Mouse (Mus musculus): Measurements from ENCODE around the gene Fabp1. TPM values are rescaled to one million over a fixed set of nuclear protein-coding genes. Genes with fewer than 3 reads are reported as not detected.

Fabp1 gene
- polyA plus RNA-seq, 1 experiment: not detected

DNA sequence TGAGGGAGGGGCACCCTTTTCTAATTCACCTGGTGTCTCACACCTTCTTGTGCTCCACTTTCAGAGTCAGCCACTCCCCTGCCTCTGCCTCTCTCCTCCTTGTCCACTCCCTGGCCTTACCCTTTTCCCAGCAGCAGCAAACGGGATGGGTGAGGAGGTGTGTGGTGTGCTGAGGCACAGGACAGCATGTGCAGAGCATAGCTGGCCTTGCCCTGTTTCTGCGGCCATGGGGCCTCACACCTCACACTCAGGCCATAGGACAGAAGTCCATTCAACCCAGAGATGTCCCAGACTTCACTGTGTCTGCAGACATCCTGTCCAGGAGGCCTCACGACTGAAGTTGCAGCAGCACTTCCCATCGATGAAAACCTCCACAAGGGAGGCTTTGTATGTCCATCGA is 4.0 kb downstream of the Fabp1 start:
- no peak for TF ChIP-seq GATA1 (IDR thresholded peaks at IDR 0.05; ENCODE audit: borderline replicate concordance, low read length)
- TF ChIP-seq FLI1 (IDR thresholded peaks at IDR 0.05; ENCODE audit: low read length): no peak
- Histone ChIP-seq H3K27me3 (replicated peaks) (peaks cover 13% of the 10 kb centered on the region), H3K4me3 (replicated peaks) (peak overlapping the region; percentile 34), H3K36me3 (replicated peaks; ENCODE audit: low read length) (no peaks in the 10 kb centered on the region), H3K4me1 (no peaks in the 10 kb centered on the region), H3K9me3 (0 out of 2 replicates have a peak, but pooled peaks cover 2% of the 10 kb centered on the region)

DNA sequence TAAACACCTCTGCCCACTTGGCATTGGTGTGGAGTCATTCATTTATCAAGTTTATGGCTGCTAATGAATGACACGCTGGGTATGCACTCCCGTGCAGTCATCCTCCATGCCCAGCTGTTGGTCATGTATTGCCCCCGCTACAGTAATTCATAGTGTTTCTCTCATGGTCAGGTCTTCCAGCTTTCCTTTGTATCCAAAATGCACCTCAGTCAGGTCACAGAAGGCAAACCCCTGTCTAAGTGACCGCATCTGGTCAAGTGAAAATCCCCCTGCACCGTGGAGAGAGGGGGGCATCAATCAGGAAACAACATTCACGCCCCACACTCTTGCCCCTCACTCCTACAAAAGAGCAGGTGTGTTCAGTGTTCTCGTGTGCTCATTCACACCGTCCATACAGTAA is 4.5 kb downstream of the Fabp1 start:
- no peak for TF ChIP-seq GATA1 (IDR thresholded peaks at IDR 0.05; ENCODE audit: borderline replicate concordance, low read length)
- no peak for TF ChIP-seq FLI1 (IDR thresholded peaks at IDR 0.05; ENCODE audit: low read length)
- H3K4me1 ChIP-seq: no peaks in the 10 kb centered on the region
- H3K9me3 ChIP-seq: 0 out of 2 replicates have a peak, but pooled peaks cover 2% of the 10 kb centered on the region
- no peaks in the 10 kb centered on the region for H3K36me3 ChIP-seq (replicated peaks; ENCODE audit: low read length)
- no peak overlapping the region for H3K4me3 ChIP-seq (replicated peaks)
- peaks cover 13% of the 10 kb centered on the region for H3K27me3 ChIP-seq (replicated peaks)

DNA sequence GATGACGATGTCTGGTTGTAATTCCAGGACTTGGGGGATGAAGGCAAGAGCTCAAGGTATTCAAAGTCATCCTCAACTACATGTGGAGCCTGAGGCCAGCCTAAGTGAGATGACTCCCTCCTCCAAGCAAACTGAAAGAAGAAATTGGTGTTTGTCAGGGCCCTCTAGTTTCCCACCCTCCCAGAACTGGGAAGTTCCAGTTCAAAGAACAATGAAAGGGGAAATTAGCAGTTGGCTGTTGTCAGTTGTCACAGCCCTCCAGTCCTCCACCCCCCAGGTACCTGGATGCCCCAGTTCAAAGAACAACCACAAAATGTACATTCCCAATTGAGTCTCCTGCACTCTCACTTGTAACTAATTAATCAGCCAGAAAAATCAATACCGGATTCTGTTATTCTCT is 9.1 kb downstream of the Fabp1 start:
- H3K9me3 ChIP-seq: peaks cover 3% of the 10 kb centered on the region; the same call in 1 of the 2 replicates
- no peak for TF ChIP-seq GATA1 (IDR thresholded peaks at IDR 0.05; ENCODE audit: borderline replicate concordance, low read length)
- TF ChIP-seq FLI1 (IDR thresholded peaks at IDR 0.05; ENCODE audit: low read length): no peak
- no peaks in the 10 kb centered on the region for H3K4me1 ChIP-seq
- H3K36me3 ChIP-seq (replicated peaks; ENCODE audit: low read length): no peaks in the 10 kb centered on the region
- no peak overlapping the region for H3K4me3 ChIP-seq (replicated peaks)
- peaks cover 7% of the 10 kb centered on the region for H3K27me3 ChIP-seq (replicated peaks)

DNA sequence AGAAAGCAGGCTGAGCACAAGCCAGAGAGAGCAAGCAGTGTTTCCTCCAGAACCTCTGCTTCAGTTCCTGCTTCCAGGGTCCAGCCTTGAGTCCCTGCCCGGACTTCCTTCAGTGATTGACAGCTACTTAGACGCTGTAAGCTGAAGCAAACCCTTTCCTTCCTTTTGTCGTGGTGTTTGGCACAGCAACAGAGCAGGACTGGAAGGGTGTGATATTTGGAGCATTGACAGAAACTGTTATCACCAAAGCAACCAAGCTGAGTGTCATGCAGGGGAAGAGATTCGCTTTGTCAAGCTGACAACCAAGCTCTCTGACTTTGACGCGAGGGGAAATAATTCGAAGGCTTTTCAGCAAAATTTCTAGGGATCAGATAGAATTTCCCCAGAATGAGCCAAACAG is 12.3 kb downstream of the Fabp1 start:
- H3K4me3 ChIP-seq (replicated peaks): no peak overlapping the region
- peaks cover 4% of the 10 kb centered on the region for H3K27me3 ChIP-seq (replicated peaks)
- no peak for TF ChIP-seq GATA1 (IDR thresholded peaks at IDR 0.05; ENCODE audit: borderline replicate concordance, low read length)
- no peak for TF ChIP-seq FLI1 (IDR thresholded peaks at IDR 0.05; ENCODE audit: low read length)
- no peaks in the 10 kb centered on the region for H3K4me1 ChIP-seq
- no peaks in the 10 kb centered on the region for H3K36me3 ChIP-seq (replicated peaks; ENCODE audit: low read length)
- peaks cover 3% of the 10 kb centered on the region; the same call in 1 of the 2 replicates for H3K9me3 ChIP-seq

DNA sequence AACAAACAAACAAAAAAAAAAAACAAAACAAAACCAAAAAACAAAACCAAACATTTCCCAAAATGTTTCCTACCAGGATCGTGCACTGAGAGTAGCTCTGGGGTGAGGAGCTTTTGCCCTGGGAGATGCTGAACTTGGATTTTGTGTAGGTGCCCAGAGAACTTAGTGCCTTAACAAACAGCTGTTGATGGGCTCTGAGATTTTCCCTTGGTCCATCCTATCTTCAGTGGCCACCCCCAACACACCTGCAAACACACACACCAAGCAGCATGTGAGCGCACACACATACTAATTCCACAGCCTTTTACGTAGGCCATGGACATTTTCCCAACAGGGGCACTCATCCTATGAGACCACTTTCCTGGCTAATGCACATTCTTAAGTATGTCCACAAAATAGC is 12.8 kb downstream of the Fabp1 start:
- Histone ChIP-seq H3K36me3 (replicated peaks; ENCODE audit: low read length) (no peaks in the 10 kb centered on the region), H3K9me3 (peaks cover 3% of the 10 kb centered on the region; the same call in 1 of the 2 replicates), H3K4me3 (replicated peaks) (no peak overlapping the region), H3K27me3 (replicated peaks) (peaks cover 4% of the 10 kb centered on the region), H3K4me1 (no peaks in the 10 kb centered on the region)
- TF ChIP-seq FLI1 (IDR thresholded peaks at IDR 0.05; ENCODE audit: low read length): no peak
- TF ChIP-seq GATA1 (IDR thresholded peaks at IDR 0.05; ENCODE audit: borderline replicate concordance, low read length): no peak

DNA sequence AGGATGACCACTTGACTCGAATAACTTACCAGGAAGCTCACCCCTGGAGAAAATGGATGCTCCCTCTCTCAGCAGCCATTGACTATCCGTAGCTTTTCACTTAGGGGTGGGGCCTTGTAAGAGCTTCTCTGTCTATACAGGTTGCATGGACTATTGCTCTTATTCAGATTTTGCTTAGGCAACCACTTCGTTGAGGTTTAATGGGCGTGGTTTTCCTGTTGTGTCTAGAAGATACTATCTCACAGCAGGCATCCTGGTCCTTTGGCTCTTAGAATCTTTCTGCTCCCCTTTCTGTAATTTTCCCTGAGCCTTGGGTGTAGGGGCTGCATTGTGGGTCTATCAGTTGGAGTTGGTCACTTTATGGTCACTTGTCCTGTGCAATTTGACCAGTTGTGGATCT is 21.9 kb downstream of the Fabp1 start:
- Histone ChIP-seq H3K4me1 (no peaks in the 10 kb centered on the region), H3K4me3 (replicated peaks) (no peak overlapping the region), H3K36me3 (replicated peaks; ENCODE audit: low read length) (no peaks in the 10 kb centered on the region), H3K27me3 (replicated peaks) (peaks cover 16% of the 10 kb centered on the region), H3K9me3 (no peaks in the 10 kb centered on the region)
- no peak for TF ChIP-seq GATA1 (IDR thresholded peaks at IDR 0.05; ENCODE audit: borderline replicate concordance, low read length)

DNA sequence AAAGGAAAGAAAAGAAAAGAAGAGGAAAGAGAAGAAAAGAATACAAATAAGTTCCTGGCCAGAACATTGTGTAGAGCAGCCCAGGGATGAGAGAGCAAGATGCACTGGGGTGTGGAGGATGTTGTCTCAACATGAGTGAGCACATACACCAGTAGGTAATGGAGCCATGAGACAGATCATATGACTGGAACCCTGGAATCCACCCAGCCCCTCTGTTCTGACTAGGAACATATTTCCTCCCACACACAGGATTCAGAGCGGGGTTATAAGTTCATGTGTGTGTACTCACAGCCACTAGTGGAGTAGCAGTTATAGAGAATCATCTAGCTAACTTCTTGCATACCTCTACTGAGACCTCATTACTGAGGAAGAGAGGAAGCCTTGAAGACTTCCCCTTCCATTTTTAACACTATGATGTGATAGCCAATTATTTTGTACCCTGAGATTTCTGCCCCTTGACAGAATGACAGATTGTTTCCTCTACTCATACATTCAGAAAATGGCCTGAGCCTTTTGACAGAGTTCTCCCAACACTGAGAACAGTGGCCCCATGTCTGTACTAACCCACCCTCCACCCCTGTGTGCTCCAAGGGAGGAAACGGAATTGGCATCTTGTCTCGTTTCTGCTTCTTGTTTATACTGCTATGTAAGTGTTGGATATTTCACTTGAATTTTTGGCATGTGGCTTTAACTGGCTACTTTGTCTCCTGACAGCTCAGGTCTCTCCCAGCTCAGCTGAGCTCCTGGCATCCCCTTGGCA is 24.7 kb downstream of the Fabp1 start:
- peaks cover 22% of the 10 kb centered on the region for H3K27me3 ChIP-seq (replicated peaks)
- H3K4me1 ChIP-seq: no peaks in the 10 kb centered on the region
- no peak overlapping the region for H3K4me3 ChIP-seq (replicated peaks)
- TF ChIP-seq GATA1 (IDR thresholded peaks at IDR 0.05; ENCODE audit: borderline replicate concordance, low read length) (no peak), FLI1 (IDR thresholded peaks at IDR 0.05; ENCODE audit: low read length) (no peak)
- H3K36me3 ChIP-seq (replicated peaks; ENCODE audit: low read length): no peaks in the 10 kb centered on the region
- no peaks in the 10 kb centered on the region for H3K9me3 ChIP-seq

DNA sequence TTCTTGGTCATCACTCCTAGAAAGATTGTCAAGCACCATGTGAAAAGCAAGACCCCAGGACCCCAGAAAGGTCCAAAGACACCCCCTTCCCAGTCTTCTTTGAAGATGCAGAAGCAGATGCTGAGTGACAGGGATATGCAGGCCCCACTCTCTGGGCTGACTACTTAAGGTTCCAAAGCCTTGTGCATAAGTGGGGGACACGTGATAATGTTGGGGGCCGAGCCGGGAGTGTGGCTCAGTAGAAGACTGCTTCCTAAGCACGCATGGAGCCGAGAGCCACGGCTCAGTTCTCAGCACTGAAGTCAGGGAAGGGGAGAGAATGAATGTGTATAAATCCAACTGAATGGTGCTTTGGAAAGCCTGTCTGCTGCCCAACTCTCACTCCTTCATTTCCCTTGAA is 26.9 kb downstream of the Fabp1 start:
- Histone ChIP-seq H3K27me3 (replicated peaks) (peaks cover 16% of the 10 kb centered on the region), H3K9me3 (no peaks in the 10 kb centered on the region), H3K4me1 (no peaks in the 10 kb centered on the region), H3K4me3 (replicated peaks) (no peak overlapping the region), H3K36me3 (replicated peaks; ENCODE audit: low read length) (no peaks in the 10 kb centered on the region)
- TF ChIP-seq FLI1 (IDR thresholded peaks at IDR 0.05; ENCODE audit: low read length): no peak
- TF ChIP-seq GATA1 (IDR thresholded peaks at IDR 0.05; ENCODE audit: borderline replicate concordance, low read length): no peak

DNA sequence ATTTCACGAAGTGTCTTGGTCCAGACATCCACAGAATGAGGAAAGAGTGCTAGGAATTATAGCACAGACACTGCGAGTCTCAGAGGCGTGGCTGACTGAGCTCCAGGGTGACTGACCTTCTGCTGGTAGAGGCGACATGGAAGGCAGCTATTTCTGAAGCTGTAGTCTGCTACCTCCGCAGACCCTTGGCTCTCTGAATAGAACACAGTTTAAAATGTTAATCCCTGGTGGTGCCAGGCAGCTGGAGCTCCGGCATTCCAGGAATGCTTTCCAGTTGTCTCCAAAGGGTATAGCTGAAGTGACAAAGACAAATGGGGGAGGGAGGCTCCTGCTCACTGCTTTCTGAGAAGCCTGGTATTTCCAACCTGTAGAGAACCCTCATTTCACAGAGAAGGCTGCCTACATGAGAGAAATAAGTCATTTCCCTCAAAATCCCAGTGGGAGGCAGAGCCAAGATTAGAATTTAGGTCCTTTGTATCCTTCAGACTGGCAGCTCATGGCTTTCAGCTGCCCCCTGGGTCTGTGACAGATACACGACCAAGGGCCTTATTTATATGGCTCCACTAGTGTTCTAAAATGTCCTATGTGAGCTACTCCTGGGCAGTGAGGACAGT is 27.6 kb downstream of the Fabp1 start:
- H3K4me1 ChIP-seq: no peaks in the 10 kb centered on the region
- no peak overlapping the region for H3K4me3 ChIP-seq (replicated peaks)
- H3K9me3 ChIP-seq: no peaks in the 10 kb centered on the region
- H3K36me3 ChIP-seq (replicated peaks; ENCODE audit: low read length): no peaks in the 10 kb centered on the region
- no peak for TF ChIP-seq GATA1 (IDR thresholded peaks at IDR 0.05; ENCODE audit: borderline replicate concordance, low read length)
- no peak for TF ChIP-seq FLI1 (IDR thresholded peaks at IDR 0.05; ENCODE audit: low read length)
- H3K27me3 ChIP-seq (replicated peaks): peaks cover 16% of the 10 kb centered on the region

DNA sequence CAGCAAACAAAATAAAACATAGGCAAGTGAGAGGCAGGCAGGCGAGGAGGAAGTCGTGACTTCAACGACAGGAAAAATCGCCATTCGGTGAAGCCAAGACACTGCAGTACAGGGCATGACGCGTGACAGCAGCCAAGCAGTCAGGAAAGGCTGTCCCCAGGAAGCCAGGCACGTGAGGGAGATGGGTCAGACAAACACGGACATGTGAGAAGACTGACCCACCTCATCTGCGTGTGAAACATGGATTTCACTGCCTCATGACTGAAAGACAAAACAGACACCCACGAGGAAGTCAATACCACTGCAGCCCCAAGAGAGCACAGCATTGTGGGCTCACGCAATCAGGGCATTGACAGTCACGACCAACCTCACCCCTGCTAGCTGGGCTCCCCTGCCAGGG is 35.5 kb downstream of the Fabp1 start:
- TF ChIP-seq GATA1 (IDR thresholded peaks at IDR 0.05; ENCODE audit: borderline replicate concordance, low read length): no peak
- no peak for TF ChIP-seq FLI1 (IDR thresholded peaks at IDR 0.05; ENCODE audit: low read length)
- peaks cover 15% of the 10 kb centered on the region for H3K27me3 ChIP-seq (replicated peaks)
- no peaks in the 10 kb centered on the region for H3K9me3 ChIP-seq
- H3K36me3 ChIP-seq (replicated peaks; ENCODE audit: low read length): no peaks in the 10 kb centered on the region
- peak overlapping the region; percentile 10 for H3K4me3 ChIP-seq (replicated peaks)
- peaks cover 6% of the 10 kb centered on the region; the same call in 1 of the 2 replicates for H3K4me1 ChIP-seq

All from megakaryocyte, embryonic 14.5 days (primary cell).